Mouse (Mus musculus) heart, postnatal 0 days (tissue): ENCODE data around the gene Kri1.

Experiments
- CTCF ChIP-seq: IDR thresholded peaks from 2 replicates; pipeline ENCODE4 v1.5.1; 2016; ENCODE audit warnings: antibody characterized with exemption, control low read depth, low read depth
- EP300 ChIP-seq: IDR thresholded peaks from 2 replicates; pipeline ENCODE4 v1.6.1; 2016; ENCODE audit warnings: antibody characterized with exemption, low read depth

GRCm38 (mm10) chr9:21227342-21227741 lies 60.4 kb downstream of the Kri1 start:
- TF ChIP-seq CTCF, result no peak
- no peak for TF ChIP-seq EP300
